Mouse (Mus musculus) heart, adult 8-10 months (tissue): ENCODE results near the gene Dgki. TPM values are rescaled to one million over a fixed set of nuclear protein-coding genes. Genes with fewer than 3 reads are reported as not detected.

ENCODE experiments used
- DNase-seq: peaks from one replicate; pipeline ENCODE4 v3.0.0; 2022; ENCODE audit warnings: low spot score
- total RNA-seq, 4 experiments: library from RNA; stranded (reverse); gene quantifications; 2 replicates each; pipeline ENCODE4 v1.2.4; 2022

The Dgki gene
- total RNA-seq: 1 to 10 TPM in 1 of 4 experiments, under 1 TPM in 3; 0.11 to 1.3 (median 0.27) TPM

DNA sequence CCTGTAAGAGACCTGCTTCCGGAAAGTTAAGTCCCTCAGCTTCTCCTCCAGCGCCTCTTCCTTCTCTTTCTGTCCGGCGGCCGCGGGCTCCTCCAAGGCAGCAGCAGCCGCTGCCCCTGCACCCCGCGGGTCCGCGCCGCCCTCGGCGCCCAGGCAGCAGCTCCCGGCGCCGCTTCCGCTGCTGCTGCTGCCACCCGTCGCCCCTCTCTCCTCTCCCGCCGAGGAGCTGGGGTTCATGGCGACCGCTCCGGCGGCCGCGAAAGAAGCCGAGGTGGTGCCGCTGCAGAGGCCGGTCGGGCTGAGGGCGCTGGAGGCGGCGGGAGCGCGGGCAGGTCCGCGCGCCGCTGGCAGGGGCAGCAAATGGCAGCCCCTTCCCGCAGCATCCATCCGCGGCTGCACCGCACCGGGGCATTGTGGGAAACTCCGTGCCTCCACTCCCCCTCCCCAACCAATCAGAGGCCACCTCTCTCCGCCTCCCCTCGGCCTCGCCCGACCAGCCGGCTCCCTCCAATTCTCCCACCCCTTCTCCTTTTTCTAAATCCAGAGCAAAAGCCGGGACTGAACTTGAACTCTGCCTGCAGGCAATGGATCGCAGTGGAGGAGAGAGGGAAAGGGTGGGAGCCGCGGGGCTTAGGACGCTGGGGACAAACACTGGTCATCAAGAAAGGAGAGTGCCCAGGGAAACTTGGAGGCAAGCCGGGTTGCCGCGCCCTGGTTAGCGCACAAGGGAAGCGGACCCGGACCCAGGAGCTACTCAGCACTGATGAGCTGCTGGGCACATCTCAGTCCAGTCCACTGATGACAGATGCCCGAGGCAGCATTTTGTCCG, at the start of gene Dgki:
TSS of gene Dgki (minus strand) at position 623 of the 829 bp plus-strand sequence.
- DNase-seq: no peak

DNA sequence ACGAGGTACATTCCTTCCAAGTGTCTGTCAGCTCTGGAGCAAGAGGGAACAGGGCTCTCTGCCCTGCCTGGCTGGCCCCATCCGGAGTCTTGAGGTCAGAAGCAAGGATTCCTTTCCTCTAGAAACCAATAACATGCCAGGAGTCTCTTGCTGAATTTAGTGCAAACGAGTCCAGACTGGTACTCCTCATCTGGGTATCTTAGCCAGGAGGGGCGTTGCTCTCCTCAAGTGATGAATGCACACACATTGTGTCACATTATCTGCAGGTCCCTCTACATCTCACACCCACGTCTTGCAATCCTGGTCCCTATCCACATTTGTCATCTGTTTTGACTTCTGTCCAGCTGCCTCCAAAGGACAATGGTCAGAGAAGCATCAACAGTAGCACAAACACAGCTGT, 47.6 kb upstream of the Dgki start:
- DNase-seq: no peak

DNA sequence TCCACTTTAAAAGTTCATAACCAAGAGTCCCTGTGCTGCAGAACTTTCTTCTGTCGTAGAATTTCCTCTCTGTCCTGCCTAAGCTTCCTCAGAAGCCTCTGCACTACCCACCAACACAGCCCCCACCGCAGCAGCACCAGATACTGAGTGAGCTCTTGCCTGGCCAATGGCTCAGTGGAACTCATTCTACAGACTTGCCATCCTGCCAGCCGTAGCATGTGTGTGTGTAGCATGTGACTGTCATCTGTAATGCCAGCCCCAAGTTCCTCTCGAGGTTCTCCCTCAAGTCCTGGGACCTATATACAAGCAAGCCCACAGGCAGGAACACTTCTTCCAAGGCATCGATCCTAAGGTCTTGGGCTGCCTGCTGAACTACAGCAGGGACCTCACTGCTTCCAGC, 38.1 kb upstream of the Dgki start:
- DNase-seq: no peak

DNA sequence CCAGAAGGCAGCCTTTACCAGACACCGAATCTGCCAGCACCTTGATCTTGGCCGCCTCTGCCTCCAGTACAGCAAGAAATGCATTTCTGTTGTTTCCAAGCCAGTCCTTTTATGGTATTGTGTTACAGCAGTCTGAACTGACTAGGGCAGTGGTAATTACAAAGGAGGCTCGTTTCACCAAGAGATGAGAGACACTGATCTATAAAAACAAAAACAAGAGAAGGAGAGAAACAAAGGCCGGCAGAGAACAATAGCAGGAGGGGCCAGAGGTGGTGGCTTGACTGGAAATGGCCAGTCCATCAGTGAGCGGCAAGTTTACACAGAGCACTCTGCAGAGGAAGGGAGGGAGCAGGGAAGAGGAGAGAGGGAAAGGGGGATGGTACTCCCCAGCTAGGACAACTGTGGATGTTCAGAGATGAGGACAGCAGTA, 36.9 kb upstream of the Dgki start:
- DNase-seq: no peak

DNA sequence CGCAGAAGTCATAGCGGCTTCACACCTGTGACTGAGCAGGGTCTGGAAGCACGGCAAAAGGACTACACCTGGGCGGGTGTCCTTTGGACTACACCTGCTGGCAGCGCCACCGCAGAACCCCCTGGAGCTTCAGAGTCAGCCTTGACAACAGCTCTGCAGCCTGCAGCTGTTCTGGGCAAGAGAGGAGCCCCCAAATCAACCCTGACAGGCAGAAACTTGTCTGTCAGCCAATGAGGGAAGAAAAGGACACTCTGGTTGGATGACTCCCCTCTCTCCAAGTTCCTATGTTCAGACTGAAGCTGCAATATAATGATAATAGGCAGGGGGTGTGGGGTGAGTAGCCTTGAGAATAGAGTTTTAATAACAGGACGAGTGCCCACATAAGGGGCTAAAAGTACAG, 36.4 kb upstream of the Dgki start:
- DNase-seq: no peak

DNA sequence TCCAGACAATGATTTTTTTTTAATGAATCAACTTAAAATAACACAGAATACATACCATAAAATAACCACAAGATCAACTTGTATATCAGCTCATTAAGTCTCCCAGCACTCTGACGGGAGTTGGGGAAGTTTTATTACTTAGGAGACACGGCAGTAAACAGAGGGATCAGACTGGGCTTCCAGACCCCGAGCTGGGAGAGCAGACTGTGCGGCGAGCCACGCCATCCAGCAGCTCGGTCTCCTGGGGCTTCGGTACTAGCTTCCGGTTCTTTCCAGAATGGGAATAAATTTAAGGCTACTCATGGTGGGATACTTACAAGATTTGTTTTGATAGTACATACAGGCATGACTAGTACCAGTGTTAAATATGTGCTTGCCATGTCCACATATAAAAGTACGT, 32.9 kb upstream of the Dgki start:
- no peak for DNase-seq

DNA sequence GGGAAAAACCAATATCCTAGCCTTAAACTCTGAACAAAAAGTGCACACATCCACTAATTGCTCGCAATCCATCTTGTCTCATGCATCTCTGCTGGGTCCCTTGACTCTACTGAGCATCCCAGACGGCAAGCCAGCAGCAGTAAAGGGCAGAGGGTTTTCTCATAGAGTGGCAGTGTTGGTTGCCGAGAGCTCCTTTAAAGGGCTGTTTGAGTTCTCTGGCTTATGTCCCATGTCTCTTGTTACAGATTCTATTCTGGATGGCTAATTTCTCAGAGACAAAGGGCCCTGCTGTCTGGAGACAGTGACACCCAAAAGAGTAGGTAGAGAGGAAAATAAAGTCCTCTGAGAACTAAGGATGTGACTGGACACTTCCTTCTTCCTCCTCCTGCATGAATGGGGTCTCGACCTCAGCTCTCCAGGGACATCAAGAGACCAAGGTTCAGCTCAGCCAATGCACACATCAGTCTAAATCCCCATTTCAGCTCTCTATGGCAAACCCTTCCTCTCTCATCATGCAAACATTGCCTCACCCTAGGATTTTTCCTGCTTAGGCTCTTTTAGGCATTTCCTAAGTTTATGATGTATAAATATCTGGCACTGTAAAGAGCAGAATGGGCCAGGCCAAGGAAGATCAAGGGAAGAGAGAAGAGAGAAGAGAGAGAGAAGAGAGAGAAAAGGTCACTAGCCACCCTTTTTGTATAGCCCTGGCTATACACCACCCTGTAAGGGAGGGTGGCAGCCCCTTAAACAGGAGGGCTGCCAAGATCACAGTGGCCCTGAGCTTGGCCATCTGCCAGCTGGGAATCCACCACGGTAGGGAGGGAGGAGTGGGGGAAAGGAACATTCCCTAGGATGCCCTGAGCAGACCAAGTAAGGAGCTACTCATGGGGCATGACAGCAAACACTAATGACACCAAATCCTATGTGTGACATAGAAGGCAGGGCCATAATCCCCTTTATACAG, 30.2 kb upstream of the Dgki start:
- no peak for DNase-seq

DNA sequence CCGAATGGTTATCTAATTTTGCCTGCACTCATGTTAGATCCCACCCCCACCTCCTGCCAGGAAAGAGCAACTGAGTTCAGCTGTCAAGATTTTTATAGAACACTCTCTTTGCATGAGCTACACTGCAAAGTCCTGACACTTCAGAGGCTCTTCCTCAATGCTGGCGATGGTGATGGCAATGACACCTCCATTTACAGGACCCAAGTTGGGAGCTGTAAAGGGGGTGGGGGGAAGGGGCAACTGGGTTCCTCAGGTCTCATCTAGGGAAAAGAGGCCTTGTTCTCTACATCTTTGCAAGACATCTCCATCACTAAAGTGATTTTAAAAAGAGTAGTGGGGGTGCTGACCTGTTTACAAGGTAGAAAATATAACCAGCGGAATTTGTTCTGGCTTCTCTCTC, 29.4 kb upstream of the Dgki start:
- no peak for DNase-seq

DNA sequence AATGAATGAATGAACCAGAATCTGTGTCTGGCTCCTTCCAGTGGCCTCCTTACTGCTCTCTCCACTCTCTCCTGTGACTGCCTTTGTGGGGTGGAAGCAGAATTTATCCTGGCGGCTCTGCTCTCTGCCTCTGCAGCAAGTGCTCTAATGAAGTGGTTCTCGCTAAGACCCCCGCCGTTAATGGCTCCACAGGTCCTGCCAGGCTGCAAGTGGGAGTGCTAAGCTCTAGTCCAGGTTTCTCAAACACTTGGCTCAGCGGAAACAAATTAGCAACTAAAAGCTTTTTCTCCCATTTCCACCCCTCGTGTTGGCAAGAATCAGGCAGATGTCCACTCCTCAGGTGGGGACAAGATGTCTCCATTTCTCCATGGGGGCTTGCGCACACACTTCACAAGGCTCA, 28.7 kb upstream of the Dgki start:
- DNase-seq: no peak

DNA sequence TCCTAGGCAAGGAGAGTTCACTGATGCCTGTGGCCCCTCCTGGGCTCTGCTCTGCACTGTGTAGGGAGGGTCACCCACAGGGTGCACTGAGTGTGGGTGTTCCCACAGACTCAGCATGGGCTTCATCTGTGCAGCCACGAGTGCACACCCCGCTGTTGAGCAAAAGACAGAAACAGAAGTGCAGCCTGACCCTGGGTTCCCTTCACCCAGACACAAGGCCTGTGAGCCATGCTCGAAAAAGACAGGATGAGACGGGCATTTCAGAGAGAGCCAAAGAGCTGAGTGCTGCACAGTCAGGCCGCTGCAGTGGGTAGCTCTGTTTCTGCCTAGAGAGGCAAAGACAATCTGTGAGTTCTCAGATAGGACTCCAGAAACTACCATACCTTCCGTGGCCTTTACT, 27.5 kb upstream of the Dgki start:
- no peak for DNase-seq

DNA sequence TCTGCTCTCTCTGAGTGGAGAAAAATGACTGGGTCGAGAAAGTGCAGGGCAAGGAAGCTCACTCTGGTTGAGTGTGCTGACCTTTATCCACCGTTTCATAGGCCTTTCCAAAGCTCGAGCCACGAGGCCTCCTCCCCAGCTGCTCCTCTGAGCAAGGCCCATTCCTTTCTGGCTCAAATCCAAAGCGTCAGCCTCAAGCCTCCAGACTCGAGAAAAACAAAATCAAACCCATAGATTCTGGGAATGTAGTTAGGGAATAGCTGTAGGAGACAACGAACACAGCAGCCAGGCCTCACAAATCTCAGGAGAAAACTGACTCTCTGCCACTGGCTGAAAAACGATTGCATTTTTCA, 26.6 kb upstream of the Dgki start:
- peak; percentile 11 for DNase-seq

DNA sequence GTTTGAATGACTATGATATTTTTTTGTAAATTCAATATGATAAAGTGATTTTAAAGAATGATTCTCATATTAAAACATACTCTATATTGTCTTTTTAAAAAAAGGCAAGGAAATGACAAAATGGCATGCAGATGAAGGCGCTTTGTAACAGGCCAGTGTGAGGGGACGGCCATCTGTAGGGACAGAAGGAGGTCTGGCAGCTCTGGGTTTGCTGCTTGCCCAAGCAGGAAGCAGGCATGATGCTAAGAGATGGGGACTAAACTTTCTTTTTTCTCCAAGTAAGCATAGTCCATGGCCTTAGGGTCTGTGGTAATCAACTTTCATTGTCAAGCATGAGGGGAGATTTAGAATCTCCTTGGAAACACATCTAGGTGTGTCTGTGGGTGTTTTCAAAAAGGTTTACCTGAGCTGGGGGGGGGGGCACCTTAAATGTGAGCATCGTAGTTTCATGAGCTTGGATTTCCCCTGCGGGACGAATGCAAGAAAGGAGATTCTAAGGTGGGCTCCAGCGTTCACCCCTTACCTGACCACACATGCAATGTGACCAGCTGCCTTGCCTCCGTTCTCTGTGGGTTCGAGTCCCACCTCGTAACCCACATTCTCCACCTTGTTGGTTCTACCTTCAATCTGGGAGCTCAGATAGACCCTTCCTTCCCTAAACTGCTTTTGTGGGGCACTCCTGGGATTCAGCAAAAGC, 26.1 kb upstream of the Dgki start:
- no peak for DNase-seq

DNA sequence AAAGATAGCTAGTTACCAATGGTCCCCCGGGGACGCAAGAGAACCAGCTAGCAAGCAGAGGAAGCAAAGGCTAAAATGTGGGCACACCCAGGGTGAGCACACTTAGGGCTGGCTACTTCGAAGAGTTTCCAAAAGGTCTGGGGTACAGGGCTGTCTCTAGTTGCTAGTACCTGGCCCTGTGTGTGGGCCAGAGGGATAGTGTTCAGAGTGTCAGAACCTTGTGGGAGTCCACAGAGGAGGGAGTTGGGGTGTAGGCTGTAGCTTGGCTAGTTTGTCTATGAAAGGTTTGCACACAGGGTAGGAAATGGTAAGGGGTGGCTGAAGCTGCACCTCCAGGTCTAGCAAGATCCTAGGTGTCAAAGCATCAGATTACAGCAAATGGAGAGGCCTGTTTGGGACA, 25.1 kb upstream of the Dgki start:
- DNase-seq: no peak

DNA sequence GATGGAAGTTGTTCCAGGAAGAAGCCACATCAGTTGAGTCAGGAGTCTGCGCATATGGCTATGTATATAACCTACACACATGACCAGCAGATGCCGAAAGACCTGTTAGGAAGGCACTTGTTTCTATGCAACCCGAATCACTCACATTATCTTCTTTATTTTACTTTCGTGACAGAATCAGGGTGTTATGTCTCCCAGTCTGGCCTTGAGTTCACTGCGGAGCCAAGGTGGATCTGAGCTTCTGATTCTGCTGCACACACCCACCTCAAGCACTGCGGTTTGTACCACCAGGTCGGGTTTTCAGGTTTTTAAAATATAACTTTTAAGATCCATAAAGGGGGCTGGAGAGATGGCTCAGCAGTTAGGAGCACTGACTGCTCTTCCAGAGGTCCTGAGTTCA, 22.7 kb upstream of the Dgki start:
- no peak for DNase-seq

DNA sequence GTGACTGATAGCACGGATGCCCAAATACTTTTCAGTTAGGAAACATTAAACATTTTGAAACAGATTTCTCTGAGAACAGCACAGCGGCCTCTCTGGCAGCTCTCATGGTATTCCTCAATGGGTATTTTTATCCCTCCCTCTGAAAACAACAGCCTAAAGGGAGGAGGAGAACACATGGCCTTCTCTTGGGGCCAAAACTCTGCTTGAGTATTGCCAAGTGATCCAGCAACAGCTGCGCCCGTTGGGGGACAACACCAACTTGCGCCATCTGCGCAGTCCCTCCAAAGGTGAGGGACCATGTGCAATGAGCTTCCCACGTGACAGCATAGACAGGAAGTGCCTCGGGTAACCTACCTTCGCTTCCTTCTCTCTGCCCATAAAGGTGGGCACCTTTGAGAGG, 22.1 kb upstream of the Dgki start:
- no peak for DNase-seq

DNA sequence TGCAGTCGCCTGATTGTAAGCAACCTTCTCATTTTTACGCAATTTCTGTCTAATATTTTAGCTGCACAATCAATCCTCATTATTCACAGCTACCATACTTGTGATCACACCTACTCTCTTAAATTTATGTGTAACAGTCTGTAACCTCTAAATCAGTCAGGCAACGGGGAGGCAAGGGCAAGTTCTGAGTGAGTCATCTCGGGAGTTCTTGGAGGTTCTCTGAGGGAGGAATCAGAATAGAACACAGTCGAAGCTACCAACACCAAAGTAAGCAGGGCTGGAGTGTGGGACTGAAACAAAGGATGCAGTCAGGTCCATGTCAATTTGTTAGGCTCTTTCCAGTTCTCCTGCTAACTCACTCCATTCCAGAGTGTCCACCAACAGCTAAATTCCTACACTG, 17.9 kb upstream of the Dgki start:
- no peak for DNase-seq

DNA sequence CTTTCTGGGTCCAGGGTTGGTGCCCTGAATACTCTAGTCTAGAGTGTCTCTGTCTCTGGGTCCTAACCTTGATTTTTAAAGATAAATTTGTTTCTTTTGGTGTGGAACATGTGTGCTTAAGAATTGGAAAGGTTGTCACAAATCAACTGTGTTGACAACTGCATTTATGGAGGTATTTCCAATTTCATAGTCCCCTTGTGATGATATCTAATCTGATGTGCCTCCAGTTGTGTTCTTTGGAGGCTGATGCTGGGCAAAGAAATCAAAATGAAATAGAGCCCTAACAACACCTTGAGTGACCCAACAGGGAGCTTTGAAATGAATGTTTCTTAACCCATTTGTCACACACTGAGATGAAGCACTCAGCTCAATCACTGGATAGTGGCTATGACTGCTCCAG, 15.5 kb upstream of the Dgki start:
- no peak for DNase-seq

DNA sequence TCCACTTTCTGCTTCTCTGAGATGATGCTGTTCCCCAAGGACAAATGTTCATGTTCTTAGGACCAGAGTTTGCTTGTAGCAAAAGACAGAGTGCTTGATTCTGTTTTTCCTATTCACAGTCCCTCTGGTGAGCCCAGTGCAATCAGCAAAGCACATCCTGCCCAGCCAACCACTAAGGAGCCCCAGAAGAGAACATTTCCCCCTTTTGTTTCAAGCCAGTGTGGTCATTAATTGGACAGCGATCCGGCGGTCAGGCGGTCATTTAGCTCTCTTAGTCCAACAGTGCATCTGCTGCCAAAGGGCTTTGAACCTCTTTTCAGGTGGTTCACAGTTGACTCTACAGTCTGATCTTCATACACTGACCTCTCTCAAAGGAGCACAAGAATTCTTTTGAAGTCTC, 10.6 kb upstream of the Dgki start:
- DNase-seq: no peak

DNA sequence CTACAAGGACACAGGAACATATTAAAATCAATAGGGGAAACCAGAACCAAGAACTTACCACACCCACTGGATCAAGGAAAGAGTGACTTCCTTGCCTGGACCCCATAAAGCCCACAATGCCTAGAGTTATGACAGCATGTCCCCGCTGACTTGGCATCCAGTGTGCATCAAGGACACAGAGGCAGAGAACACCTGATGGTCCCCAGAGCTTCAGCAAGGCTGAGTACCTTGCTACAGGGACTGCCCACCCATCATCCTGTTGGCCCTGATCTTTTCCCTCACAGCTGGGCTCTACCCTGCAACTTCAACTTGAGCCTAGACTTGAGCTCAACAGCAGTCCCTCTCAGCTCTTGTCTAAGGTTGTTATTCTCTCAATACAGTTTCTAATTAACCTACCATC, 6.6 kb upstream of the Dgki start:
- DNase-seq: no peak

DNA sequence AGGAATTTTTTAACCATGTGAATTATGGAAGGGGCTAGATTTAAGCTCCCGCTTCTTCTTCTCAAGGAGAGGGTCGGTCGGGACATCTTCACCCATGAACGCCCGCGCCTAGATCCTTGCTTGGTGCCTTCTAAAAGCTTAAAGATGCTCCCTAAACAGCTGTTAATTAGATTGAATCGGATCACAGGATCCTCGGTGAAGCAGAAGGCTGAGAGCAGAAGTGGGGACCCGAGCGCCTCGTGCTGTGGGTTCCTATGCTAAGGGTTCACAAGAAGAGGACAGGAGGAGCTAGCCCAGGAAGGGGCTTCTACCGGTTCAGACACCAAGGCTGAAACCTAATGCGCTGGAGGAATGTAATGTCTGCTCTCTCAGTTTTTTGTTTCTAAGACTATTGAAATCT, 508 bp upstream of the Dgki start:
- DNase-seq: no peak

DNA sequence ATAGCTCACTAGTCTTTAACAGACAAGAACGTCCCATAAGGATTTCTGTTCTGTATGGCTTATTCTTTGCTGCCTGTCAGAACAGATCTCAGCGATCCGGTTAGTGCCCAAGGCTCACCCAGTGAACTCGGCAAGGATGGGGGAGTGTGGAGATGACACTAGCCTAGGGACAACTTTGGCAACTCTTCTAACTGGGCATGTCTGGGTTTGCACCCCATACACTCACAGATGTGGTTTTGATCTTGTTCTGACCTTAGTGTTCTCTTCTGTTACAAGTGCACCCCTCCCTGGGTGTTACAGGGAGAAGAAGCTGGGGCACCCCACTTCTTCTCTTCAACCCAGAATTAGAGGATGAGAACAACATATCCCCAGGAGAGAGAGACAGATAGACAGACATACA, 1.0 kb downstream of the Dgki start:
- no peak for DNase-seq

DNA sequence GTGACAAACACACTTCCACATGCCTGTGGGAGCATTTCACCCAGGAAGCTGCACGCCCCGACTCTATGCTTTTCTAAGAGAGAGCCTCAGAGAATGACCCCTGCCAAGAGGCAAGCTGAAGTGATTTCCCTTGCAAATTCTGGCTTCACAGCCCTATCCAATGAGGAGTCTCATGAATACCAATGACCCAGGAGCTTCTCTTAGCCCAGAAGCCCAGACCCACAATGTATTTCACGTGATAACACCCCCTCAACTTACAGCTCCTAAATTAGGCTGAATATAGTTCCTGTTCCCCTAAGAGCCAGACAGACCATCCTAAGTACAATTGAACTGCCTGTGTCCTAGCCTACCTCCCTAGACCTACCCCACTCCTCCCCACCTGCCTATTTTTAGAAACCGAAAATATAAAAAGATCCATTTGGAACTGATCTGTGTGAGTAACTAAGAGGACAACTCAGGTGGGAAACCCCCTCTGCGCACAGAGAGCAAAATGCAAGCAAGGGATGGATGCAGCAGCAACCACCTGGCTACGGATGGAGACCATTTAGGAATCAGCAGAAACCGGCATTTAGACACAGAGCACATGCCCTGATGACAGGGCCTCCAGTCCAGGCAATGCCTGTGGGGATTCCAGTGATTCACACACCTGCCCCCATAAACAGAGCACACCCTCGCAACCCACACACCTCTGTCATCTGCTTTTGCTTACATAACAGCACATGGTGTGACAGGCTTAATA, 2.1 kb downstream of the Dgki start:
- DNase-seq: no peak
